Mouse (Mus musculus) heart, postnatal 0 days (tissue): ENCODE measurements at regions not wholly inside any gene's neighbourhood (a gene's known extent, or its start where the extent isn't known, plus 50 kb on each side); places are given as distances from the start of the nearest gene placed in this dataset.

ENCODE experiments used
- CTCF ChIP-seq: IDR thresholded peaks from 2 replicates; pipeline ENCODE4 v1.5.1; 2016; ENCODE audit warnings: antibody characterized with exemption, control low read depth, low read depth
- EP300 ChIP-seq: IDR thresholded peaks from 2 replicates; pipeline ENCODE4 v1.6.1; 2016; ENCODE audit warnings: antibody characterized with exemption, low read depth

DNA sequence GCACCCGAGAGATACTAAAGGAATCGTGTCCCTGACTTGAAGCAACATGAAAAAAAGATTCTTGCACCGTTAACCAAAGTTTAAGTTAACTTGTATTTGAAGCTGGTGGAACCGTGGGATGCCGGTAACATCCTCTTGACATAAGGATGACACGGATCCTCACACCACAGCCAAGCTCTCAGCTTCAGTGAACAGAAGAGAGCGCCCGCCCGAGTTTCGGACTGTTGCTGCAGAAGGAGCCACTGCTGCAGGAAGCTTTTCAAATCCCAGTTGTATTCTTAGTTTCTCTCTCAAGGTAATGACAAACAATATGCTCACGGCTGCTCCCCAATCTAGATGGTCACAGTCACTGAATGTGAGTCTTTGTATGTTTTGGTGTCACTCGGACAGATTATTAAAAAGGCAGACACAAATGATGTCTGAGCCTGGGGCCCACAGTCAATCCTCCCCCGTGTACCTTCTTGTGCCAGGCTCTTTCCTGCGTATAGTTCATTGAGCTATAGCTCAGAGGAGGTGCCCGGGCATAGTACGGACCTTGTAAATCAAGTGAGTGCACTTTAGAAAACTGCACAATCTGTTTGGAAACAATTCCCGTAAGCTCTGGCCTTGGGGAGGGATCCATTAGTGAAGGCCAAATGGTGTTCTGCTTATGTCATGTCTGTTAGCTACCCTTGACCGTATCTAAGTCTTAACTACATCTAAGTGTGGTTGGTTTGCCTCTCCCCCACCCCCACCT, 99.3 kb upstream of the Ankrd55 start:
- TF ChIP-seq CTCF = no peak
- no peak for TF ChIP-seq EP300
